Mouse (Mus musculus) bone marrow macrophage, adult 2 months (primary cell): Measurements from ENCODE around the gene Dclk1. TPM values are rescaled to one million over a fixed set of nuclear protein-coding genes. Genes with fewer than 3 reads are reported as not detected.
A peak's percentile ranks its signal among the peaks of the same experiment; 100 is the strongest.

ENCODE experiments used
- H3K27ac ChIP-seq: 2 replicates; pipeline ENCODE4 v1.5.1; 2012; ENCODE audit warnings: low read depth, low read length; ENCODE audit not compliant: insufficient read depth
- H3K4me1 ChIP-seq: 2 replicates; pipeline ENCODE4 v1.6.1; 2012; ENCODE audit warnings: low read length; ENCODE audit not compliant: control insufficient read depth, insufficient read depth
- H3K4me3 ChIP-seq: 2 replicates; pipeline ENCODE4 v1.5.1; 2012; ENCODE audit warnings: mild to moderate bottlenecking, low read length, moderate library complexity; ENCODE audit not compliant: insufficient read depth
- CTCF ChIP-seq: IDR thresholded peaks from 2 replicates; pipeline ENCODE4 v1.5.1; 2012; ENCODE audit warnings: low read depth, mild to moderate bottlenecking, low read length, moderate library complexity
- POLR2A ChIP-seq: IDR thresholded peaks from 2 replicates; pipeline ENCODE4 v1.6.1; 2012; ENCODE audit warnings: mild to moderate bottlenecking, low read depth, low read length, borderline replicate concordance
- polyA plus RNA-seq: library from polyadenylated mRNA; stranded (reverse); fragments of >200 nt; gene quantifications from 2 replicates; pipeline ENCODE4 v1.2.4, GENCODE M21; 2012; ENCODE audit not compliant: missing spikeins, insufficient read depth, insufficient read length

Gene Dclk1
- polyA plus RNA-seq, 1 experiment = 1.3 TPM

- TF ChIP-seq CTCF (no peak), POLR2A (no peak)
- Histone ChIP-seq H3K4me1 (peaks cover 17% of the 10 kb centered on the region), H3K4me3 (no peak overlapping the region), H3K27ac (no peak overlapping the region)
Measured at GRCm38 (mm10) chr3:55351281-55352052, 109.3 kb downstream of the Dclk1 start.

DNA sequence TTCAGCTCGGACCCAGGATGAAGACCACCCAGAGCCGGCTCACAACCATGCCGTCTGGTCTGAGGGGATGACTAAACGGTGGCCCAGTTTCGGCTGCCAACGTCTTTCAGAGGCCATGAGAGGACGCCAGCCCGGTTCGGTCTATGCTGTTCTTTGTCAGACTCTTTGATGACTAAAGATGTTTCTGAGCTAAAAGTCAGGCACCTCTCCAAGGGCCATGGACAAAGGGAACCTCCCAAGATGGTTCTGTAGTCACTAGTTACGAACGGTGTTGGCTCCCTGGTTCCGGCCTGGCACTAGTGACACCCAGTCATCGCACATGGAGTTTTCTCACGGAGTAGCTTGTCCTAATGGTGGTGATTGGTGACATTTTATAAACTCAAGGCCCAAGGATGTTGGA lies 110.4 kb downstream of the Dclk1 start:
- TF ChIP-seq CTCF (no peak), POLR2A (no peak)
- Histone ChIP-seq H3K27ac (no peak overlapping the region), H3K4me3 (no peak overlapping the region), H3K4me1 (peaks cover 17% of the 10 kb centered on the region)

- no peak overlapping the region for H3K4me3 ChIP-seq
- peaks cover 17% of the 10 kb centered on the region for H3K4me1 ChIP-seq
- H3K27ac ChIP-seq = peak overlapping the region; percentile 28
- no peak for TF ChIP-seq CTCF
- TF ChIP-seq POLR2A = no peak
Measured at GRCm38 (mm10) chr3:55353169-55353568, 111.0 kb downstream of the Dclk1 start.

GRCm38 (mm10) chr3:55353909-55354511 lies 111.8 kb downstream of the Dclk1 start:
- TF ChIP-seq CTCF = no peak
- TF ChIP-seq POLR2A = no peak
- H3K4me1 ChIP-seq = peaks cover 17% of the 10 kb centered on the region
- no peak overlapping the region for H3K4me3 ChIP-seq
- peak overlapping the region; percentile 84 for H3K27ac ChIP-seq

DNA sequence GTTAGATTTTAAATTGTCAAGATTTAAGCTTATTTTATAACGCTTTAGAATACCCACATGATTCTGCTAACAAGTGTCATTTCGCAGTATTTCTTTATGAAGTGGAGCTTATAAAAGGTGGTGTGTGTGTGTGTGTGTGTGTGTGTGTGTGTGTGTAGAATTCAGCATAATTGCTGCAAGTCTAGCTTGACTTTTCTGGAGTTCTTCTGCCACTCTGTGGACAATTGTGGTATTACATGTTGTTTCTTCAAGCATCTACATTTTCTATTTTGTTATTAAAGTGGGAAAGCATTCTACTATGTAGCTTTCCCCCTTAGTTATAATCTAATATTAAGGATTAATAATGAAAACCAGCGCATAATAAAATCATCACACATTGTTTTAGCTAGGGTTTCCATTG lies 112.6 kb downstream of the Dclk1 start:
- Histone ChIP-seq H3K27ac (peak overlapping the region; percentile 49; the same call in 1 of the 2 replicates), H3K4me3 (no peak overlapping the region), H3K4me1 (peaks cover 17% of the 10 kb centered on the region)
- TF ChIP-seq CTCF (no peak), POLR2A (no peak)

DNA sequence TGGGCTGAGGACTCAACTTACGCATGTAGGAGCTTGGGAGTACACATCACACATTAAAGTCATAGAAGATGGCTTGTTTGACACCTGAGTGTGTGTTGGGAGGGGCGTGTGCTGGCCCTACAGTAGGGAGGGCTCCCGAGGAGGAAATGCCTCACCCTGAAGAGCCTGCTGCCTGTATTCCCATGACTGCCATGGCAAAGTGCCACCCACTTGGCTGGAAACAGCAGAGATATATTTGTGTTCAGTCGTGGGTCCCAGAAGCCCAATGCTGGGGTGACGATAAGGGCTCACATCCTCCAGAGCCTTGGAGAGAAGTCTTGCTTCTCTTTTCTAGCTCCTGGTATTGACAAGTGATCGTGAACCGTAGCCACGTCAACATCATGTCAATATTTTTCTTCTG lies 116.3 kb downstream of the Dclk1 start:
- Histone ChIP-seq H3K27ac (no peak overlapping the region), H3K4me3 (no peak overlapping the region), H3K4me1 (peaks cover 9% of the 10 kb centered on the region)
- TF ChIP-seq CTCF (no peak), POLR2A (no peak)

DNA sequence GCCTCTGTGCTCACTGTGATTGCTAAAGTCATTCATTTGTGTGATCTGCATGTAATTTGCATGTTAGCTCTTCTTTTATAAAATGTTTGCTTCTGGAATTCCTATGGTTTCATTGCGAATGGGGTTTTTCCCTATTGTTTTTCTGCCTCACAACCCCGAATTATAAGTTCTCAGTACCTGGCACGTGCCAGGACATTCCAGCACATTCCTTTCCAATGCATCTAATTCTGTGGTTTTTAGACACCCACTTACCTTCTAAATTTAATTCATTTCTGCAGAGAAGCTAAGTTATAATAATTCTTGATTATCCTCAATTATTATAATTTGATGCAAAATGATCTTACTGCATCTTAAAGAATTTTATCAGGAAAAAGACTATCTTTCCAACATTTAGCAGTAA lies 118.7 kb downstream of the Dclk1 start:
- TF ChIP-seq POLR2A (no peak), CTCF (no peak)
- no peak overlapping the region for H3K4me3 ChIP-seq
- H3K4me1 ChIP-seq = no peaks in the 10 kb centered on the region
- no peak overlapping the region for H3K27ac ChIP-seq

DNA sequence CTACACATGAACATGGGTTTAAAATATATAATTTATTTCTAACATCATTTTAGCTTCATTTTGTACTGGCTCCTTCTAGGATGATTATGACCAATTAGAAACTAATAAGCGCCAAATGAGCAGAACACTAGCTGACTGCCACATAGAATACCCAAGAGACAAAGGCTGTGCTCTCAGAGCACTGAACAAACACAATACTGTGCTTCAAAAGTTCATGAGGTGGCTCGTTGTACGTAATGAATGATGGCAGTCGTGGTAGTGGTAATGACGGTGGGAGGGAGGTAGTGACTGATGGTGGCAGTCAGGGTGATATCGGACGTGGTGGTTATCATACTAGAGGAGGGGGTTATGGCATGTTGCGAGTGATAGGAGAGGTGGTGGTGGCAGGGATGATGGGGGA lies 125.0 kb downstream of the Dclk1 start:
- H3K27ac ChIP-seq = no peak overlapping the region
- H3K4me1 ChIP-seq = no peaks in the 10 kb centered on the region
- TF ChIP-seq CTCF (no peak), POLR2A (no peak)
- no peak overlapping the region for H3K4me3 ChIP-seq

GRCm38 (mm10) chr3:55369156-55369555 lies 127.0 kb downstream of the Dclk1 start:
- Histone ChIP-seq H3K27ac (no peak overlapping the region), H3K4me3 (no peak overlapping the region), H3K4me1 (no peaks in the 10 kb centered on the region)
- TF ChIP-seq CTCF = no peak
- TF ChIP-seq POLR2A = no peak

DNA sequence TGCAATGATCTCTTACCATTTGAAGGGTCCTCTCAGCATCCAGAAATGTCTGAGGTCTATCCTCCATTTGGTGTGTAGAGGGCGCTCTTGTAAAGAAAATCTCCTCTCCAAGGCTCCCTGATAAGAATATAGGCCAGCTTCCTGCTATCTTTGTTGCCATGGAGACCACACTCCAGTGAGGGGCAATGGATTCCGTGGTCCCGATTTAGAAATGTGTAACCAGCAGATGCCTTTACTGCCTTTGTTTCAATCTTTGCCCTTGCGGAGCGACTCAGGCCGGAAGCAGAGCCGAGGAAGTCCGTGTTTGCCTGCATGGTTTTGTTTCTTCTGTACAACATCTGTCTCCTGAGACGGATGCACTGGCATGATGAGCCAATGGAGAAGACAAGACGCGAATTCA lies 131.5 kb downstream of the Dclk1 start:
- H3K4me1 ChIP-seq = no peaks in the 10 kb centered on the region
- TF ChIP-seq POLR2A = no peak
- TF ChIP-seq CTCF = peak; percentile 20; the same call in 1 of the 2 replicates
- H3K27ac ChIP-seq = no peak overlapping the region
- peak overlapping the region; percentile 47 for H3K4me3 ChIP-seq
